Mouse (Mus musculus): ENCODE measurements around the gene Mark3. TPM values are rescaled to one million over a fixed set of nuclear protein-coding genes. Genes with fewer than 3 reads are reported as not detected.

Mark3 gene
- 49.3 and 54.0 TPM in 2 replicates for polyA plus RNA-seq (2011; ENCODE audit: insufficient read depth, insufficient read length, low replicate concordance, missing spikeins)

DNA sequence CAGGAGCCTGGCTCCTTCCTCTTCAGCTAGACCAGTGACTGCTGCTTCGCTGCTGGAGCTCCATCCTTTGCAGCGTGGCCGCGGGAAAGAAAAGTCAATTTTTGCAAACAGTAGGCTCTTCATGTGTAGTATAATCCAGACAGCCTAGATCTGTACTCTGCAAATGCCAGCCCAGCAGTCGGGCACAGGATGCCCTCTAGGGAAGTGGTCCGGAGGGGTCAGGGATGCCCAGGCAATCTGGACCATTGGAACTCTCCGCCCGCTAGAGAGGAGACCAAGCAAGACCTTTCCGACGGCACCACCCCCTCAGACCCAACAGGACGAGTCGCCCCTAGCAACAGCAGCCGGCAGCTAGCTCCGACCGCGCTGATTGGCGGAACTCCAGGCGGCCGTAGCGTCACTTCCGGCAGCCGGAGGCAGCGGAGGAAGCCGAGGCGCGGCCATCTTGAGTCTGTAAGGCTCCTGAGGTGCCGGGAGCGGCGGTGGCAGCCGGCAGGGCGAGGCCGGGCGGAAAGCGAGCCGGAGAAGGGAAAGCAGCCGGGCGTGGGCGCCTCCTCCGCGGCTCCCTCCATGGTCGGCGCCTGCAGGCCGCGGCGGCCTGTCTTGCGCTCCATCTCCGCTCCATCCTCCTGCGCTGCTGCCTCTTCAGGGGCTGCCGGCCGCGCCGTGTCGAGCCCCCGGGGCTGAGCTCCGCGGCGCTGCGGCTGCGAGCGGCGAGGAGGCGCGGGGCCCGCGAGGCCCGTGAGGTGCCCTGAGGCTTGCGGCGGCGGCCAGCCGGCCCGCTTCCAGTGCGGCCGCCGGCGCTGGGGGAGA, at the start of gene Mark3:
Gene Mark3 (plus strand): TSS at position 450 of the 813 bp plus-strand sequence.
- Histone ChIP-seq H3K27ac (ENCODE audit: control insufficient read depth, insufficient read depth, low read depth, low read length, poor library complexity) (peak within 1 kb of the TSS; percentile 94), H3K4me3 (replicated peaks; ENCODE audit: control insufficient read depth, low read depth, low read length) (peak within 1 kb of the TSS; percentile 100), H3K4me1 (ENCODE audit: control insufficient read depth, insufficient read depth, low read length) (peaks cover 2% of the 10 kb centered on the region; the same call in 1 of the 2 replicates)
- TF ChIP-seq POLR2A (IDR thresholded peaks at IDR 0.05; ENCODE audit: borderline replicate concordance, control insufficient read depth, low read depth, low read length) (peak; percentile 89; the same call in 1 of the 2 replicates), CTCF (IDR thresholded peaks at IDR 0.05; ENCODE audit: control insufficient read depth, insufficient read depth, low read length) (no peak)
- WGBS: under 1% methylated on average over 68 of the region's 75 CpGs

DNA sequence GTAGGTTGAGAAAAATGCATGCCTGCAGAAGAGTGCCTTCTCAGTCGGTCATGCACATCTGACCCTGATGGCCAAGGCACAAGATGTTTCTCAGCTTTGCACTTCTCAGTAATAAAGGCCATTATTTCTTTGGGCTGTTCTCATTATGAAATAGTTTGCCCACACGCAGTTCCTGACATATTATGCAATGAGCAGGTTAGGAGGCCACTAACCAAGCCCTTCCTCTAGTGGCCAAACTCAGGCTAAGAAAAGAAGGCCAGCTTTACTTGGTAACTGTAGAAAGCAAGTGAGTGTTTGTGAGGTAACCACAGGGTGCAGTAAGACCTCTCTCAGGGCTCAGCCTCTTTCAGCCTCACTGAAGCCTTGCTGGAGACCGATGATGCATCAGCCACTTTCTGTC, 49.4 kb upstream of the Mark3 start:
- Histone ChIP-seq H3K4me3 (replicated peaks; ENCODE audit: control insufficient read depth, low read depth, low read length) (peak overlapping the region; percentile 7), H3K27ac (ENCODE audit: control insufficient read depth, insufficient read depth, low read depth, low read length, poor library complexity) (peak overlapping the region; percentile 92), H3K4me1 (ENCODE audit: control insufficient read depth, insufficient read depth, low read length) (peaks cover 3% of the 10 kb centered on the region; the same call in 1 of the 2 replicates)
- 29% methylated on average over 3 of the region's 3 CpGs for WGBS
- no peak for TF ChIP-seq POLR2A (IDR thresholded peaks at IDR 0.05; ENCODE audit: borderline replicate concordance, control insufficient read depth, low read depth, low read length)
- TF ChIP-seq CTCF (IDR thresholded peaks at IDR 0.05; ENCODE audit: control insufficient read depth, insufficient read depth, low read length): no peak

GRCm38 (mm10) chr12:111527643-111528281, 46.6 kb upstream of the Mark3 start:
- TF ChIP-seq CTCF (IDR thresholded peaks at IDR 0.05; ENCODE audit: control insufficient read depth, insufficient read depth, low read length) (no peak), POLR2A (IDR thresholded peaks at IDR 0.05; ENCODE audit: borderline replicate concordance, control insufficient read depth, low read depth, low read length) (no peak)
- WGBS: 74% methylated on average over 8 of the region's 8 CpGs

DNA sequence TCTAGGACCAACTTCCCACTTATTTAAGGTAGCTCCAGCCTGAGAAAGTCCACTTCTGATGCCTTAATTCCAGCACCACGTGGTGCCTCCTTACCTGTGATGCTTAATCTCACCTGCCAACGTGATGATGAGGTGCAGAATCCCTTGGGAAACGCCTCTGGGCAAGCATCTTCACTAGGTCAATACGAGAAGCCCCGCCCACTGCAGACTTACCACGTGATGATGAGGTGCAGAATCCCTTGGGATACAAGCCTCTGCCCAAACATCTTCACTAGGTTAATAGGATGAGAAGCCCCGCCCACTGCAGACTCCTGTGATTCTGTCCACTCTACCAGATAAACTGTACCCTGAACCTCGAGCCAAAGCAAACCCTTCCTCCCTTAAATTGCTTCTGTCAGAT, 45.1 kb upstream of the Mark3 start:
- TF ChIP-seq POLR2A (IDR thresholded peaks at IDR 0.05; ENCODE audit: borderline replicate concordance, control insufficient read depth, low read depth, low read length) (no peak), CTCF (IDR thresholded peaks at IDR 0.05; ENCODE audit: control insufficient read depth, insufficient read depth, low read length) (no peak)
- WGBS: 46% methylated on average over 8 of the region's 8 CpGs
- H3K4me1 ChIP-seq (ENCODE audit: control insufficient read depth, insufficient read depth, low read length): peaks cover 5% of the 10 kb centered on the region
- H3K4me3 ChIP-seq (replicated peaks; ENCODE audit: control insufficient read depth, low read depth, low read length): no peak overlapping the region
- no peak overlapping the region for H3K27ac ChIP-seq (ENCODE audit: control insufficient read depth, insufficient read depth, low read depth, low read length, poor library complexity)

More at GRCm38 (mm10) chr12:111527643-111528281, 46.6 kb upstream of the Mark3 start:
- H3K4me1 ChIP-seq (ENCODE audit: control insufficient read depth, insufficient read depth, low read length): peaks cover 6% of the 10 kb centered on the region
- no peak overlapping the region for H3K27ac ChIP-seq (ENCODE audit: control insufficient read depth, insufficient read depth, low read depth, low read length, poor library complexity)
- no peak overlapping the region for H3K4me3 ChIP-seq (replicated peaks; ENCODE audit: control insufficient read depth, low read depth, low read length)

GRCm38 (mm10) chr12:111533096-111533794, 41.1 kb upstream of the Mark3 start:
- TF ChIP-seq CTCF (IDR thresholded peaks at IDR 0.05; ENCODE audit: control insufficient read depth, insufficient read depth, low read length) (no peak), POLR2A (IDR thresholded peaks at IDR 0.05; ENCODE audit: borderline replicate concordance, control insufficient read depth, low read depth, low read length) (no peak)
- WGBS: 80% methylated on average over 11 of the region's 11 CpGs
- peaks cover 9% of the 10 kb centered on the region for H3K4me1 ChIP-seq (ENCODE audit: control insufficient read depth, insufficient read depth, low read length)
- H3K27ac ChIP-seq (ENCODE audit: control insufficient read depth, insufficient read depth, low read depth, low read length, poor library complexity): no peak overlapping the region
- H3K4me3 ChIP-seq (replicated peaks; ENCODE audit: control insufficient read depth, low read depth, low read length): no peak overlapping the region

DNA sequence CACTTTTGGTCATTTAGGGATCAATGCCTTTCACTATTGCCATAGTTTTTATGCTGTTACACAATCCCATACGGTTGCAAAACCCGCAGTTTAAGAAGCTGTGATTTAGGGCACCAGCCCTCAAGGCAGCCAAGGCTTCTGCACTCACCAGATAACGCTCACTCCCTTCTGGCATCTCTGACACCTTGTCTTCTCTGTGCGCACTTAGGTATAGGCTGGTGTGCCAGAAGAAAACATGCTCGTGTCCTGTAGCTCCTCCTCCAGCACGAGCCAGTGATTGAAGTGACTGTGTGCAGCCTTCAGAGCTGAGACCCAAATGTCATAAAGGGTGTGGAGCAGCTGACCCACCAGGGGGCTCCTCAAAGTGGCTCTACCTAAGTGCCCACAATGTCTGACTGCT, 39.0 kb upstream of the Mark3 start:
- TF ChIP-seq CTCF (IDR thresholded peaks at IDR 0.05; ENCODE audit: control insufficient read depth, insufficient read depth, low read length) (peak; percentile 4; the same call in 1 of the 2 replicates), POLR2A (IDR thresholded peaks at IDR 0.05; ENCODE audit: borderline replicate concordance, control insufficient read depth, low read depth, low read length) (no peak)
- 20% methylated on average over 6 of the region's 6 CpGs for WGBS
- H3K4me3 ChIP-seq (replicated peaks; ENCODE audit: control insufficient read depth, low read depth, low read length): no peak overlapping the region
- H3K27ac ChIP-seq (ENCODE audit: control insufficient read depth, insufficient read depth, low read depth, low read length, poor library complexity): peak overlapping the region; percentile 76
- H3K4me1 ChIP-seq (ENCODE audit: control insufficient read depth, insufficient read depth, low read length): peaks cover 9% of the 10 kb centered on the region

DNA sequence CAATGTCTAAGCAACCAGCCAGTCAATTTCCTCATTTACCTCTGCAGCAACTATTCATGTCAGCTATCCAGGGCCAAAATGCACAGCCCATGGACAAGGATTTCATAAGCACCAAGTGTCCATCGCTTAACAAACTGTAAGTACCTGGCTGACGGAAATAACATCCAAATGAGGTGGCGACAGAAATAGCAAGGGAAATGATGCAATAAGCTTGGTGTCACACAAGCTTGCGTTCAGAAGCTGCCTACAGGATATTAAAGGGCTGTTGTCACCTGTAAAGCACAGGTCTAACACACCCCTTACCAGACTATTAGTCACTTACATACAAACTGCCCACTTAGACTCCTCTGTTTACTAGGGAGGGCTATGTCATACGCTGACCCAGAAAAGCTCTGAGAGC, 38.6 kb upstream of the Mark3 start:
- WGBS: 27% methylated on average over 5 of the region's 5 CpGs
- H3K4me1 ChIP-seq (ENCODE audit: control insufficient read depth, insufficient read depth, low read length): peaks cover 9% of the 10 kb centered on the region
- TF ChIP-seq CTCF (IDR thresholded peaks at IDR 0.05; ENCODE audit: control insufficient read depth, insufficient read depth, low read length) (no peak), POLR2A (IDR thresholded peaks at IDR 0.05; ENCODE audit: borderline replicate concordance, control insufficient read depth, low read depth, low read length) (no peak)
- H3K4me3 ChIP-seq (replicated peaks; ENCODE audit: control insufficient read depth, low read depth, low read length): no peak overlapping the region
- H3K27ac ChIP-seq (ENCODE audit: control insufficient read depth, insufficient read depth, low read depth, low read length, poor library complexity): peak overlapping the region; percentile 76; the same call in 1 of the 2 replicates
